9 mouse cellular contexts compared by ENCODE assay signal in genomic region chr2:56114469-56114868, GRCm38 (mm10).
DNase-seq lines count a peak whose midpoint lies in the region; ATAC-seq and TF ChIP-seq lines count a peak whose summit lies in the region.
"Had no signal": no experiment of that assay in that cellular context is flagged by ENCODE, and none has a peak within 500 bp of the region (broad histone marks: within the 10 kb centered on the region; RNA-seq: fewer than 3 reads in every experiment).

No protein-coding gene starts in this region.

- H3K9me3 ChIP-seq in midbrain, embryonic 11.5 days (ENCODE audit: control insufficient read depth, low read length) = no peaks in the 10 kb centered on the region
- H3K9me3 ChIP-seq in midbrain, embryonic 10.5 days (replicated peaks) = no peaks in the 10 kb centered on the region
- H3K9me3 ChIP-seq in forebrain, embryonic 15.5 days = no peaks in the 10 kb centered on the region
- H3K9me3 ChIP-seq: G1E had no signal

- no peaks in the 10 kb centered on the region for H3K27me3 ChIP-seq in cerebellum, adult 2 months (ENCODE audit: control insufficient read depth, insufficient read depth, low read length)
- H3K27me3 ChIP-seq in midbrain, embryonic 11.5 days (ENCODE audit: control insufficient read depth, insufficient read depth, low read length) = no peaks in the 10 kb centered on the region; the same call in 1 of the 2 replicates
- H3K27me3 ChIP-seq in midbrain, embryonic 10.5 days (ENCODE audit: low read depth, poor library complexity, severe bottlenecking) = peaks cover 15% of the 10 kb centered on the region; the same call in 1 of the 2 replicates
- H3K27me3 ChIP-seq in forebrain, embryonic 15.5 days = no peaks in the 10 kb centered on the region

- no peaks in the 10 kb centered on the region for H3K36me3 ChIP-seq in midbrain, embryonic 11.5 days (ENCODE audit: control insufficient read depth, insufficient read depth, low read length)
- H3K36me3 ChIP-seq in midbrain, embryonic 10.5 days = no peaks in the 10 kb centered on the region
- no peaks in the 10 kb centered on the region for H3K36me3 ChIP-seq in forebrain, embryonic 15.5 days
- H3K36me3 ChIP-seq: G1E had no signal

- peak in 1 of 2 experiments; percentile 29 for DNase-seq in cerebellum, adult 2 months
- DNase-seq in cerebellum, postnatal 4 days (ENCODE audit: low spot score in 2 of 2) = no peak
- DNase-seq in midbrain, embryonic 11.5 days (ENCODE audit: low spot score, missing footprints) = peak; percentile 92
- no peak for DNase-seq in midbrain, embryonic 10.5 days (ENCODE audit: low spot score)
- DNase-seq in layer of hippocampus, postnatal 10 days (ENCODE audit: low spot score in 2 of 2) = peak; percentile 13 to 29
- peak; percentile 81 for DNase-seq in retina, embryonic 14.5 days (ENCODE audit: low spot score)
- no peak for DNase-seq in gastrocnemius, adult 8-10 months (ENCODE audit: low spot score in 2 of 2)

- H3K9ac ChIP-seq in midbrain, embryonic 11.5 days (ENCODE audit: low read length) = no peak overlapping the region
- H3K9ac ChIP-seq in forebrain, embryonic 15.5 days (replicated peaks) = no peak overlapping the region

- no peak overlapping the region for H3K4me2 ChIP-seq in midbrain, embryonic 11.5 days
- H3K4me2 ChIP-seq in forebrain, embryonic 15.5 days (replicated peaks) = no peak overlapping the region

- no peak overlapping the region for H3K27ac ChIP-seq in cerebellum, adult 2 months (ENCODE audit: insufficient read depth, low read length)
- no peak overlapping the region for H3K27ac ChIP-seq in midbrain, embryonic 11.5 days (ENCODE audit: low read depth, low read length)
- H3K27ac ChIP-seq in midbrain, embryonic 10.5 days (replicated peaks) = no peak overlapping the region
- no peak overlapping the region for H3K27ac ChIP-seq in forebrain, embryonic 15.5 days (replicated peaks)

- no peak overlapping the region for H3K4me3 ChIP-seq in cerebellum, adult 2 months (replicated peaks; ENCODE audit: insufficient read depth, low read depth, low read length)
- H3K4me3 ChIP-seq in midbrain, embryonic 11.5 days (ENCODE audit: low read depth, low read length) = no peak overlapping the region
- no peak overlapping the region for H3K4me3 ChIP-seq in midbrain, embryonic 10.5 days
- H3K4me3 ChIP-seq in forebrain, embryonic 15.5 days = no peak overlapping the region

- peak; percentile 81 for ATAC-seq in midbrain, embryonic 11.5 days (ENCODE audit: low FRiP score)
- ATAC-seq in forebrain, embryonic 15.5 days (replicated peaks) = peak; percentile 85

- TF ChIP-seq POLR2A in cerebellum, adult 2 months (IDR thresholded peaks at IDR 0.05; ENCODE audit: borderline replicate concordance, insufficient read depth, low read length) = no peak

- 21% methylated on average over 3 of the region's 3 CpGs for WGBS in cerebellum, adult 2 months
- WGBS in midbrain, embryonic 11.5 days = 25% methylated on average over 3 of the region's 3 CpGs
- 31% methylated on average over 3 of the region's 3 CpGs for WGBS in midbrain, embryonic 10.5 days
- WGBS in forebrain, embryonic 15.5 days = 16% methylated on average over 3 of the region's 3 CpGs

- peak; percentile 27; the same call in 1 of the 2 replicates for TF ChIP-seq CTCF in cerebellum, adult 2 months (IDR thresholded peaks at IDR 0.05; ENCODE audit: borderline replicate concordance, insufficient read depth, low read depth, low read length)

- H3K4me1 ChIP-seq in cerebellum, adult 2 months (ENCODE audit: control insufficient read depth, insufficient read depth, low read length) = no peaks in the 10 kb centered on the region
- H3K4me1 ChIP-seq in midbrain, embryonic 11.5 days (ENCODE audit: control insufficient read depth, insufficient read depth, low read length) = no peaks in the 10 kb centered on the region
- no peaks in the 10 kb centered on the region for H3K4me1 ChIP-seq in midbrain, embryonic 10.5 days
- peaks cover 7% of the 10 kb centered on the region; the same call in 1 of the 2 replicates for H3K4me1 ChIP-seq in forebrain, embryonic 15.5 days

Comparison
In these comparisons a context has a peak if more than half of its experiments do, and no peak if none do; other contexts are left out.
1. DNase-seq: peak in midbrain, embryonic 11.5 days (single experiment), layer of hippocampus, postnatal 10 days (2 of 2) and retina, embryonic 14.5 days (single experiment); none in cerebellum, postnatal 4 days (0 of 2), midbrain, embryonic 10.5 days (single experiment) and gastrocnemius, adult 8-10 months (0 of 2).